Mouse (Mus musculus): Measurements from ENCODE around the gene Abtb1.

Gene Abtb1

DNA sequence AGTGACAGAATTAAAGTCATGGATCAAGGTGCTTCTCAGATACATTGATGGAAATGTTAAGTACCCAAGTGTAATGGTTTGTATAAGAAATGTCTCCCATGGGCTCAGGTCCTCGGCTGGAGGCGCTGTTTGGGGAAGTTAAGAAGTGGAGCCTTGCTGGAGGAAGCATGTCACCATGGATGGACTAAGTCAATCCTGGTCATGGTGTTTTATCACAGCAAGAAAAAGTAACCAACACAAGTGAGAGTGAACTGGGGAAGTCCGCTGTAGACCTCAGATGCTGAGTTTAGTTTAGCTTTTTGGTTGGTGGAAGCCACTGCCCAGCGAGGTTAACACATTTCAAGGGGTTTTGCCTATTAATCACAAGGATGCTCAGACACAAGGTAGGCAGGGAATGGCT is 12.2 kb downstream of the Abtb1 start:
- DNase-seq (ENCODE audit: low spot score), result no peak

DNA sequence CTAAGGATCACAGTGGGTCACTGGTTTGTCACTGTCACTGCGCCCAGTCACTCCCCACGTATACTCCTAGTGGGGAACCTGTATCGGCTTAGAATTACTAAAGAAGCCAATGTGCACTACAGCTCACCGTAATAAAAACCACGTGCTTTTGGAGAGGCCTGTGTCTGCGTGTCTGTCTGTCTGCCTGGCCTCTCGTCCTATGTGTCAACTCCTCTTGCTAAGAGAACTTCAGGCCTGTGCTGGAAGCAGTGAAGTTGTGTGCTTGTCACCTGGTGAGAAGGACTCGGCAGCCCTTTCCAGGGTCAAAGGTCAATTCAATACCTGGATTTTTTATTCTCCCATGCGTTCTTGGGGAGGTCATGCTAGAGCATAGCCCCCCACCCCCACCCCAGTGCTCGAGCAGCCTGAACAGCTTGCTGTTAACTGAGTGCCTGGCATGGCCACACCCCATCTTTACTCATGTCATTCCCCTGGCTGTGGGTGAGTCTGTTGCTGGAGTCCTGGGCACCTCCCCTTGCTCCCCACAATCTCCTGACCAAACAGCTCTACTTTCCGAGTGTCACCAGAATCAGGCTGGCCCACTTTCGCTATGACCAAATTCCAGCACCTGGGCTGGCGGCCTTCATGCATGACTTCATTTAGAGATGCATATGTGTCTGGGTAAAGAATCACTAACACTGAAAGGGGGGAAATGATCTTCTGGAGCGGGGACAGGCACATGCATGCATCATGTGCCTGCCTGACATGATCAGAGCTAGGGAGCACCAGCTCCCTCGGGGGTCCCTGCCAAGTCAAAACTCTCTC is 13.4 kb downstream of the Abtb1 start:
- DNase-seq (ENCODE audit: low spot score), result no peak

GRCm38 (mm10) chr6:88827395-88828205 is 14.2 kb downstream of the Abtb1 start:
- no peak for DNase-seq (ENCODE audit: low spot score)

- no peak for DNase-seq (ENCODE audit: low spot score)
Observed at GRCm38 (mm10) chr6:88826965-88827364, 14.8 kb downstream of the Abtb1 start.

- no peak for DNase-seq (ENCODE audit: low spot score)
Observed at GRCm38 (mm10) chr6:88826545-88826944, 15.2 kb downstream of the Abtb1 start.

DNA sequence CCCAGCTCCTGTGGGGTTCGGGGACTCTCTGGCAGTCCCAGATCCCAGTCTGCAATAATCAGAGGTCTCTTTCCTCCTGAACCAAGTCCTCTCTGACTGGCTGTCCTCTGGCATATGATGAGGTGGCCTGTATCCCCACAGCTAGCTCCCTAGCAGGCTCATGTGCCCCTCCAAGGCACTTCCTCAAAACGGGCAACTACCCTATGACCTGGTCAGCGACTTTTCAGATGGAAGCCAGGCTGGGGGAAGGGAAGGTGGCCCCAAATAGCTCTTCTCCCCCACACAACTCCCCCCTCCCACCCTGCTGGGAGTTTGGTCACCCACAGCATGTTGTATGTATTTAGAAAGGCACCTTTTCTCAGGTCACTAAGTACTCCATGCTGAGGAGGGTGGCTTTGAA is 15.7 kb downstream of the Abtb1 start:
- no peak for DNase-seq (ENCODE audit: low spot score)

DNA sequence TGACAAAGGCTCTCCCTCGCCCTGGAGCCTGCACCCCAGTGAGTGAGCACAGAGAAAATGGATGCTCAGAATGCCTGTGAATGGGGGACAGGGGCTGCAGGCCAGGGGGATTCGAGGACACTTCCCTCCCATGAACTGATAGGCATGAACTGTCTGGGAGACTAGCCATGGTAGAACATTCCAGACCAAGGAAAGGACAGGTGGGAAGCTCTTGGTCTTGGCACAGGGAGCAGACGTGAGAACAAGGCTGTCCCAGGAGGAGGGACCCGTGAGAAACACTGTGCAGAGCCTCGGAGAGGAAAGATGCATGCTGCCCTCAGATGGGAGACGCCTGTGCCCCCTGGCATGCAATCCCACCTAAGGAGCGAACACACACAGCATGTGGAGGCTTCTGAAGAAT is 17.6 kb downstream of the Abtb1 start:
- DNase-seq (ENCODE audit: low spot score), result no peak

GRCm38 (mm10) chr6:88821901-88822300 is 19.9 kb downstream of the Abtb1 start:
- DNase-seq (ENCODE audit: low spot score), result no peak

GRCm38 (mm10) chr6:88821294-88821693 is 20.5 kb downstream of the Abtb1 start:
- no peak for DNase-seq (ENCODE audit: low spot score)

- no peak for DNase-seq (ENCODE audit: low spot score)
Observed at GRCm38 (mm10) chr6:88820853-88821252, 20.9 kb downstream of the Abtb1 start.

DNA sequence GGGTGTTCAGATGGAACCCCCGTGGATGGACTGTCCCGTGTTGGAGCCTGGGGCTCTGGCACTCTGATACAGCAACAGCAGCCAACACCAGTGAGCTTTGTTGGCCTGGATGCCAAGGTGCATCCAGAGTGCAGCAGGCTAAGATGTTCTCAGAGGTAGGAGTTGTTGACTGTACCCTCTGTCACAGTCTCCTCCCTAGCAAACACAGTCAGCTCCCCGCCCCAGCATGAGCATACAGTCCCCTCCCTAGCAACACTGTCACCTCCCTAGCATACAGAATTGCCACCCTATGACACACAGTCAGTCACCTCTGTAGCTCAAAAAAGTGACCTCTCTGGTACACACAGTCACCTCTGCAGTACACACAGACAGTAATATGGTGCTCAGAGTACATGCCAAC is 24.9 kb downstream of the Abtb1 start:
- no peak for DNase-seq (ENCODE audit: low spot score)

- no peak for DNase-seq (ENCODE audit: low spot score)
Observed at GRCm38 (mm10) chr6:88815489-88815888, 26.3 kb downstream of the Abtb1 start.

DNA sequence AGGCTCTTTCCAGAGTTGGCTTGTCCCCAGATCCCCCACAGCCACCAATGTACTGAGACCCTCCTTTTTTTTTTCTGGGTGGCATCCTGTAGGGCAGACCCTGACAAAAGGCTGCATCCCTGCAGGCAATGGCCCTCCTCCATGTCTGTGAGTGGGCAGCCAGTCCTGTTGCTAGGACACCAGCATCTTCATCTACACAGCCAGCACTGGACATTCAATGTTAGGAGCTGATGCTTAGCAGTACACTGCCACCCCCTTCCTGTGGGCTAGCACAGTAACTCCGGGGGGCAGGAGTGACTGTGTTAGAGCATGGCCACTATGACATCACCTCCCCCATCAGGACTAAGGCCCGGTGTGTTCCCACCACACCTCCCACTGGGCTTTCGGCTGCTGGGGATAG is 26.7 kb downstream of the Abtb1 start:
- DNase-seq (ENCODE audit: low spot score), result no peak

GRCm38 (mm10) chr6:88813832-88814231 is 28.0 kb downstream of the Abtb1 start:
- DNase-seq (ENCODE audit: low spot score), result no peak

GRCm38 (mm10) chr6:88812886-88813285 is 28.9 kb downstream of the Abtb1 start:
- peak; percentile 37 for DNase-seq (ENCODE audit: low spot score)

- DNase-seq (ENCODE audit: low spot score), result no peak
Observed at GRCm38 (mm10) chr6:88811880-88812400, 29.8 kb downstream of the Abtb1 start.

- no peak for DNase-seq (ENCODE audit: low spot score)
Observed at GRCm38 (mm10) chr6:88811396-88811795, 30.4 kb downstream of the Abtb1 start.

- DNase-seq (ENCODE audit: low spot score), result no peak
Observed at GRCm38 (mm10) chr6:88810291-88810690, 31.5 kb downstream of the Abtb1 start.

DNA sequence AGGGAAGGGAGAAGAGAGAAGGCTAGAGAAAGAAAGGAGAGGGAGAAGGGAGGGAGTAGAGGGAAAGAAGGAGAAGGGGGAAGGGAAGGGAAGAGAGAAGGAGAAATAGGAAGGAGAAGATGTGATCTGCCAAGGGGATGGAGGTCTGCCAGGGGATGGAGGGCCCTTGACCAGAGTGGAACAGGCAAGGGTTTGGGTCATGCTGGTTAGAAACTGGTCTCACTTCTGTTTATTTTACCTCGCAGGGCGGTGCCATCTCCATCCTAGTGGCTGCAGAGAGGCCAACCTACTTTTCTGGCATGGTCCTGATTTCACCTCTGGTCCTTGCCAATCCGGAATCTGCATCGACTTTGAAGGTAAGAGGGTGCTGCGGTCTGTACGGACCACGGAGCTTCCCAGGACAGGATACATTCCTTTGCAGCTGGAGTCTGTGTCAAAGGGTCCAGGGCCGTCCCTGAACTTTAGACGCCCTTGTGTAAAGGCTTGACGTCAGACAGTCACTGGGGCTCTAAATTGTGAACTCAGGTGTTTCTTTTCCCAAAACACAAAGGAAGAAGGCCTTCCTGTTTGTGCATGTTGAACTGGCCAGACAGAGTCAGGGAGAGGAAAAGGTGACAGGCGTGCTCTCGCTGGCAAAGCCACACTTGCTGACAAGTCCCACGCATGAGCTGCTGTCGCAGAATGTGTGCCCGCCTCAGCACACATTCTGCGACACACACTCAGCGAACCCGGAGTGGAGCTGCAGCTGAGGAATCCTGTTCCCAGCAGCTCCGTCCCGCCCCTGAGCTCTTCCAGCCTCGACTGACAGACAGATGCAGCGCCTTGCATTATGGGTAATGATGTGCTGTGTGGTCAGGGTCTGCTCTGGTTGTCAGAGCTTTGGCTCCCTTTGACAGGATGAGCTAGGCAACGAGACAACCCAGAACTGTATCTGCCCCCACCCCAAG is 32.4 kb downstream of the Abtb1 start:
- DNase-seq (ENCODE audit: low spot score), result no peak

- no peak for DNase-seq (ENCODE audit: low spot score)
Observed at GRCm38 (mm10) chr6:88804966-88805577, 36.7 kb downstream of the Abtb1 start.

DNA sequence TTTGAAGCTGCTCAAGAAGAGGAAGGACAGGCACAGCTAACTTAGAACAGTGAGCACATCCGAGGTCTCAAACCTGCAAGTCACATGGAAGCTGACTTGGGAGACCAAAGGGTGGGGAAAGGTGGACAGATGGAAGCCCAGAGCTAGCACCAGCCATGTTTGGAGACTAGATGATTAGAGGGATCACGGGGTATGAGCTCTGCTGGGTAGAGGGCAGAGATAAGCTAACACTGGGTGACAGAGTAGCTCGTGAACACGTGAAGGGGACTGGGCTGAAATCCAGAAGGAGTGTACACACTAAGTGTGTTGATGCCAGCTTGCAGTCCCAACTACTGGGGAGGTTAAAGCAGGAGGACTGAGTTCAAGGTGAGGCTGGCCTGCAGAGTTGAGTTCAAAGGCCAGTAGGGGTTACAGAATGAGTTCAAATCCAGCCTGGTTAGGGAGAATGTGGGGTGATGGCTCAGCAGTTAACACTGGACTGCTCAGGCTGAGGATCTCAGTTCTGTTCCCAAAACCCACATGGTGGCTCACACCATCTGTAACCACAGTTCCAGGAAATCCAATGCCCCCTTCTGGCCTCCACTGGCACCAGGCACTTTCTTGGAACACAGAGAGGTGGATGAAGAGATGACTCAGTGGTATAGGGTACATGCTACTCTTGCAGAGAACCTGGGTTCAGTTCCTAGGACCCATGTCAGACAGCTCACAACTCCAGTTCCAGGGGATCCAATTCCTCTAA is 37.7 kb downstream of the Abtb1 start:
- DNase-seq (ENCODE audit: low spot score), result no peak
